ENCODE assay signal across 19 mouse cellular contexts in genomic region chr14:113852988-113853387, GRCm38 (mm10).
"Had no signal": no experiment of that assay in that cellular context is flagged by ENCODE, and none has a peak within 500 bp of the region (broad histone marks: within the 10 kb centered on the region; RNA-seq: fewer than 3 reads in every experiment).

No protein-coding gene starts in this region.

- H3K9me3 ChIP-seq: lung, embryonic 15.5 days; midbrain, embryonic 10.5 days; midbrain, embryonic 12.5 days; neural tube, embryonic 13.5 days; neural tube, embryonic 15.5 days had no signal

- H3K27me3 ChIP-seq: lung, embryonic 15.5 days; midbrain, embryonic 12.5 days; neural tube, embryonic 13.5 days; neural tube, embryonic 15.5 days had no signal

- H3K27ac ChIP-seq: lung, embryonic 15.5 days; midbrain, embryonic 10.5 days; midbrain, embryonic 12.5 days; neural tube, embryonic 13.5 days; neural tube, embryonic 15.5 days had no signal

- H3K4me1 ChIP-seq: lung, embryonic 15.5 days; midbrain, embryonic 10.5 days; midbrain, embryonic 12.5 days; neural tube, embryonic 13.5 days; neural tube, embryonic 15.5 days had no signal

- H3K4me3 ChIP-seq: lung, embryonic 15.5 days; midbrain, embryonic 10.5 days; midbrain, embryonic 12.5 days; myocyte; neural tube, embryonic 13.5 days; neural tube, embryonic 15.5 days had no signal

- H3K4me2 ChIP-seq: lung, embryonic 15.5 days; midbrain, embryonic 12.5 days; neural tube, embryonic 13.5 days; neural tube, embryonic 15.5 days had no signal

- DNase-seq: lung, adult 2 months; lung, postnatal 4 days; midbrain, embryonic 14.5 days; retina, postnatal 1 day; right cerebral cortex, adult 18-20 months; right cerebral cortex, postnatal 25 days; right cerebral cortex, postnatal 4 days; spleen, adult 18-20 months; thymus, adult 18-20 months; thymus, postnatal 14 days; thymus, postnatal 36 days had no signal

- H3K9ac ChIP-seq: lung, embryonic 15.5 days; midbrain, embryonic 12.5 days; neural tube, embryonic 13.5 days; neural tube, embryonic 15.5 days had no signal

- ATAC-seq: lung, postnatal 0 days; midbrain, embryonic 16.5 days had no signal

- H3K36me3 ChIP-seq: lung, embryonic 15.5 days; midbrain, embryonic 10.5 days; midbrain, embryonic 12.5 days; neural tube, embryonic 13.5 days; neural tube, embryonic 15.5 days had no signal
